Mouse (Mus musculus) limb, embryonic 13.5 days (tissue): ENCODE data around the gene Dync1h1. TPM values are rescaled to one million over a fixed set of nuclear protein-coding genes. Genes with fewer than 3 reads are reported as not detected.

Experiments
- ATAC-seq: fragments of 200-750 bp; cut with Nextera tagmentation; 2 replicates; pipeline ENCODE4 v1.8.0; 2017; ENCODE audit warnings: low read depth, moderate number of reproducible peaks, moderate TSS enrichment; ENCODE audit not compliant: low FRiP score
- H3K27ac ChIP-seq: fragments of 300-500 bp; sonication (generic); 2 replicates; pipeline ENCODE4 v1.5.1; 2015; ENCODE audit warnings: inconsistent platforms, mild to moderate bottlenecking, moderate library complexity
- H3K27me3 ChIP-seq: fragments of 300-500 bp; sonication (generic); 2 replicates; pipeline ENCODE4 v1.6.1; 2015; ENCODE audit warnings: mild to moderate bottlenecking, inconsistent platforms
- H3K36me3 ChIP-seq: fragments of 300-500 bp; sonication (generic); 2 replicates; pipeline ENCODE4 v1.6.1; 2015; ENCODE audit warnings: inconsistent platforms, mild to moderate bottlenecking, moderate library complexity
- H3K4me1 ChIP-seq: fragments of 300-500 bp; sonication (generic); 2 replicates; pipeline ENCODE4 v1.6.1; 2015; ENCODE audit warnings: inconsistent platforms
- H3K4me2 ChIP-seq: fragments of 300-500 bp; sonication (generic); replicated peaks from 2 replicates; pipeline ENCODE4 v1.6.1; 2015; ENCODE audit warnings: inconsistent platforms, mild to moderate bottlenecking, moderate library complexity
- H3K4me3 ChIP-seq: fragments of 300-500 bp; sonication (generic); 2 replicates; pipeline ENCODE4 v1.5.1; 2015; ENCODE audit warnings: moderate library complexity, mild to moderate bottlenecking, inconsistent platforms
- H3K9ac ChIP-seq: fragments of 300-500 bp; sonication (generic); 2 replicates; pipeline ENCODE4 v1.6.1; 2015; ENCODE audit warnings: mild to moderate bottlenecking, inconsistent platforms
- H3K9me3 ChIP-seq: fragments of 300-500 bp; sonication (generic); 2 replicates; pipeline ENCODE4 v1.6.1; 2016; ENCODE audit warnings: inconsistent platforms
- WGBS: fragments of 180-500 bp; shearing (Covaris S2); methylation state at CpG from one replicate; pipeline ENCODE4 v1.1.7; 2015; 5-methylcytosine and 5-hydroxymethylcytosine counted together
- polyA plus RNA-seq: library from polyadenylated mRNA; unstranded; fragments of >200 nt; fragmentation: Nextera tagmentation; extraction: Ambion mirVana; gene quantifications from 2 replicates; pipeline ENCODE4 v1.2.1, GENCODE M21; 2015

The Dync1h1 gene
- polyA plus RNA-seq, 1 experiment from 2014 or later, result 53.5 TPM

- Histone ChIP-seq H3K4me1 (no peaks in the 10 kb centered on the region), H3K4me2 (no peak overlapping the region), H3K4me3 (no peak overlapping the region), H3K27ac (no peak overlapping the region), H3K36me3 (peaks cover 81% of the 10 kb centered on the region), H3K27me3 (no peaks in the 10 kb centered on the region), H3K9ac (no peak overlapping the region), H3K9me3 (no peaks in the 10 kb centered on the region)
- no peak for ATAC-seq
- 66% methylated on average over 4 of the region's 4 CpGs for WGBS
These were observed 25.3 kb upstream of the Dync1h1 start for GRCm38 (mm10) chr12:110575926-110576325.

- Histone ChIP-seq H3K9me3 (no peaks in the 10 kb centered on the region), H3K27me3 (no peaks in the 10 kb centered on the region), H3K4me2 (no peak overlapping the region), H3K27ac (no peak overlapping the region), H3K36me3 (peaks cover 68% of the 10 kb centered on the region), H3K4me3 (no peak overlapping the region), H3K4me1 (no peaks in the 10 kb centered on the region), H3K9ac (no peak overlapping the region)
- ATAC-seq, result no peak
- WGBS, result 87% methylated on average over 9 of the region's 9 CpGs
These were observed 22.9 kb upstream of the Dync1h1 start for GRCm38 (mm10) chr12:110578333-110578732.

GRCm38 (mm10) chr12:110588622-110589021 lies 12.6 kb upstream of the Dync1h1 start:
- no peak for ATAC-seq
- H3K4me2 ChIP-seq, result no peak overlapping the region
- 79% methylated on average over 6 of the region's 6 CpGs for WGBS
- no peak overlapping the region for H3K4me3 ChIP-seq
- H3K27ac ChIP-seq, result no peak overlapping the region
- peaks cover 15% of the 10 kb centered on the region for H3K4me1 ChIP-seq
- no peaks in the 10 kb centered on the region for H3K9me3 ChIP-seq
- H3K36me3 ChIP-seq, result no peaks in the 10 kb centered on the region
- H3K27me3 ChIP-seq, result no peaks in the 10 kb centered on the region
- H3K9ac ChIP-seq, result no peak overlapping the region

- Histone ChIP-seq H3K4me2 (peak overlapping the region; percentile 97), H3K36me3 (no peaks in the 10 kb centered on the region), H3K27me3 (no peaks in the 10 kb centered on the region), H3K9ac (peak overlapping the region; percentile 92), H3K27ac (peak overlapping the region; percentile 91; the same call in 1 of the 2 replicates), H3K4me1 (peaks cover 15% of the 10 kb centered on the region), H3K9me3 (no peaks in the 10 kb centered on the region), H3K4me3 (peak overlapping the region; percentile 79)
- 2% methylated on average over 15 of the region's 15 CpGs for WGBS
- 0 out of 2 replicates have a peak, but pooled peaks have one; percentile 3 for ATAC-seq
These were observed 10.4 kb upstream of the Dync1h1 start for GRCm38 (mm10) chr12:110590804-110591259.

- no peaks in the 10 kb centered on the region for H3K9me3 ChIP-seq
- no peaks in the 10 kb centered on the region for H3K36me3 ChIP-seq
These were observed 9.9 kb upstream of the Dync1h1 start for GRCm38 (mm10) chr12:110591260-110591883.

GRCm38 (mm10) chr12:110598527-110598926 lies 2.7 kb upstream of the Dync1h1 start:
- Histone ChIP-seq H3K4me2 (no peak overlapping the region), H3K27me3 (0 out of 2 replicates have a peak, but pooled peaks cover 5% of the 10 kb centered on the region), H3K9me3 (no peaks in the 10 kb centered on the region), H3K9ac (0 out of 2 replicates have a peak overlapping the region, but pooled peaks have one; percentile 25), H3K4me1 (peaks cover 19% of the 10 kb centered on the region), H3K36me3 (no peaks in the 10 kb centered on the region), H3K27ac (no peak overlapping the region), H3K4me3 (no peak overlapping the region)
- ATAC-seq, result no peak
- WGBS, result 8% methylated on average over 7 of the region's 7 CpGs

More at GRCm38 (mm10) chr12:110591260-110591883, 9.9 kb upstream of the Dync1h1 start:
- peak overlapping the region; percentile 91 for H3K27ac ChIP-seq
- ATAC-seq, result peak; percentile 95
- peak overlapping the region; percentile 97 for H3K4me2 ChIP-seq
- WGBS, result under 1% methylated on average over 56 of the region's 56 CpGs
- peak overlapping the region; percentile 79 for H3K4me3 ChIP-seq
- H3K4me1 ChIP-seq, result peaks cover 15% of the 10 kb centered on the region
- H3K27me3 ChIP-seq, result no peaks in the 10 kb centered on the region
- peak overlapping the region; percentile 92 for H3K9ac ChIP-seq

- H3K27ac ChIP-seq, result no peak overlapping the region
- no peak overlapping the region for H3K4me3 ChIP-seq
- peaks cover 29% of the 10 kb centered on the region for H3K4me1 ChIP-seq
- H3K9ac ChIP-seq, result no peak overlapping the region; the same call in 1 of the 2 replicates
- H3K4me2 ChIP-seq, result no peak overlapping the region
- no peaks in the 10 kb centered on the region for H3K9me3 ChIP-seq
- 73% methylated on average over 4 of the region's 4 CpGs for WGBS
- no peak for ATAC-seq
- H3K27me3 ChIP-seq, result 0 out of 2 replicates have a peak, but pooled peaks cover 5% of the 10 kb centered on the region
- H3K36me3 ChIP-seq, result no peaks in the 10 kb centered on the region
These were observed 1.5 kb upstream of the Dync1h1 start for GRCm38 (mm10) chr12:110599791-110600190.

- Histone ChIP-seq H3K4me3 (peak overlapping the region; percentile 78), H3K9me3 (no peaks in the 10 kb centered on the region), H3K4me2 (peak overlapping the region; percentile 96), H3K27ac (no peak overlapping the region), H3K9ac (0 out of 2 replicates have a peak overlapping the region, but pooled peaks have one; percentile 15), H3K4me1 (peaks cover 31% of the 10 kb centered on the region), H3K36me3 (no peaks in the 10 kb centered on the region; the same call in 1 of the 2 replicates), H3K27me3 (0 out of 2 replicates have a peak, but pooled peaks cover 5% of the 10 kb centered on the region)
- 54% methylated on average over 13 of the region's 13 CpGs for WGBS
- no peak for ATAC-seq
These were observed 844 bp upstream of the Dync1h1 start for GRCm38 (mm10) chr12:110600225-110600991.

- Histone ChIP-seq H3K9me3 (no peaks in the 10 kb centered on the region), H3K9ac (no peak overlapping the region), H3K36me3 (peaks cover 19% of the 10 kb centered on the region), H3K27ac (no peak overlapping the region), H3K27me3 (no peaks in the 10 kb centered on the region), H3K4me2 (no peak overlapping the region), H3K4me1 (peaks cover 30% of the 10 kb centered on the region), H3K4me3 (no peak overlapping the region)
- whole genome bisulfite sequencing, result 86% methylated on average over 3 of the region's 3 CpGs
- no peak for ATAC-seq
These were observed 4.9 kb downstream of the Dync1h1 start for GRCm38 (mm10) chr12:110606161-110606560.

GRCm38 (mm10) chr12:110606676-110607075 lies 5.4 kb downstream of the Dync1h1 start:
- Histone ChIP-seq H3K4me3 (no peak overlapping the region), H3K27ac (no peak overlapping the region), H3K4me2 (no peak overlapping the region), H3K27me3 (no peaks in the 10 kb centered on the region), H3K4me1 (peaks cover 30% of the 10 kb centered on the region), H3K36me3 (peaks cover 21% of the 10 kb centered on the region), H3K9ac (no peak overlapping the region), H3K9me3 (no peaks in the 10 kb centered on the region)
- 95% methylated on average over 2 of the region's 2 CpGs for WGBS
- ATAC-seq, result no peak

GRCm38 (mm10) chr12:110608460-110609152 lies 7.4 kb downstream of the Dync1h1 start:
- Histone ChIP-seq H3K9me3 (no peaks in the 10 kb centered on the region), H3K4me3 (no peak overlapping the region), H3K27me3 (no peaks in the 10 kb centered on the region), H3K4me2 (no peak overlapping the region), H3K36me3 (peaks cover 40% of the 10 kb centered on the region), H3K9ac (peak overlapping the region; percentile 57), H3K27ac (no peak overlapping the region), H3K4me1 (peaks cover 15% of the 10 kb centered on the region)
- 75% methylated on average over 11 of the region's 11 CpGs for WGBS
- ATAC-seq, result no peak

- no peak overlapping the region for H3K4me3 ChIP-seq
- no peaks in the 10 kb centered on the region for H3K27me3 ChIP-seq
- H3K4me1 ChIP-seq, result peaks cover 9% of the 10 kb centered on the region; the same call in 1 of the 2 replicates
- no peak for ATAC-seq
- no peaks in the 10 kb centered on the region for H3K9me3 ChIP-seq
- WGBS, result 89% methylated on average over 9 of the region's 9 CpGs
- peak overlapping the region; percentile 57 for H3K9ac ChIP-seq
- no peak overlapping the region for H3K27ac ChIP-seq
- no peak overlapping the region for H3K4me2 ChIP-seq
- peaks cover 46% of the 10 kb centered on the region for H3K36me3 ChIP-seq
These were observed 7.9 kb downstream of the Dync1h1 start for GRCm38 (mm10) chr12:110609153-110609497.
